Mouse (Mus musculus) spleen, adult 2 months (tissue): Measurements from ENCODE around the gene Txndc15.

Experiments used
- CTCF ChIP-seq: fragments of 200-500 bp; IDR thresholded peaks from 2 replicates; pipeline ENCODE4 v1.5.1; 2011; ENCODE audit warnings: mild to moderate bottlenecking, inconsistent platforms; ENCODE audit not compliant: insufficient read depth, insufficient read length, insufficient replicate concordance; ENCODE audit errors: extremely low read depth
- POLR2A ChIP-seq: fragments of 200-500 bp; IDR thresholded peaks from 2 replicates; pipeline ENCODE4 v1.6.1; 2011; ENCODE audit warnings: low read depth, low read length, inconsistent platforms

- TF ChIP-seq CTCF (no peak), POLR2A (no peak)
Measured at GRCm38 (mm10) chr13:55756789-55757188, 42.3 kb downstream of the Txndc15 start.
